Mouse (Mus musculus): ENCODE measurements at regions not wholly inside any gene's neighbourhood (a gene's known extent, or its start where the extent isn't known, plus 50 kb on each side); places are given as distances from the start of the nearest gene placed in this dataset.

DNA sequence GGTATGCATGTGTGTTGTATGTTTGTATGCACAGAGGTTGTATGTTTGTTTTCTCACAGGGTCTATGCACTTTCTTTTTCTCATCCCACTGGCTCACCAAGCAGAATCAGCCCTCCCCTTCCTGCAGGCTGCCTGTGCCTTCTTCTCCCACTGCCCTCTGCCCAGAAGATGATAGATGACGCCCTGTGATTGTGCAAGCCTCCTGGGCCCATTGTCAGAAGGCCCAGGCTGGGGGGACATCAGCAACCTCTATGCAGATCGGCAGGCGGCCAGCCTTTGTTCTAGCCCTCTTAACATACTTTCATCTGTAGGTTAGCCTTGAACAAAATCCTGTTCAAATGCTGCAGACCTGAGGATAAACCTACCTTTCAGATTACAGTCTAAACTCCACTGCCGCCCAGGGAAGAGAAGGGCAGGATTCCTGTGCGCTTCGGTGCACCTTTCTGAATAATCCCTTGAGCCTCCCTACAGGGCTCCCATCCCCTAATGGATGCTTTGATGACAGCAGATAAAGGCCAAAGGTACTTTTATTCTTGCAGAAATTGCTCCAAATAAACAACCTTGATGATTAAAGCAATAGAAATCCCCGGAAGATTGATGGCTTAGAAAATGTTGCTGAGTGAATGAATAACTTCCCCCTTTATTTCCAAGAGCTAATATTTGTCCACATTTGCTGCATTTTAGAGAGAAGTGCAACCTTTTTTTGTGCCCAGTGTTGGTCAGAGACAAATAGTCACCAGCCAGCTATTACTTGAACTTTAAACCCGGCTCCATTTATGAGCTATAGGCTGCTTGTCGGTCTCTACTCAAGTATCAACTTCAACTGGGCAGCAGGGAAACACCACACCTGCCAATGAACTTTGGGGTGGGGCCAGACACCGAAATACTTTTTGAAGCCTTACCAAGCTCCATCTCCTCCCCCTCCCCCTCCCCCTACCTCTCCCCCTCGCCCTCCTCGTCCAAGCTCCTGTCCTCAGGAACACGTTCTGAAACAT, 279.4 kb downstream of the Fam49a start:
- no peak for DNase-seq (ENCODE audit: low spot score in 2 of 2)
- intact Hi-C loops (cut with DNase I) = no loop called here

DNA sequence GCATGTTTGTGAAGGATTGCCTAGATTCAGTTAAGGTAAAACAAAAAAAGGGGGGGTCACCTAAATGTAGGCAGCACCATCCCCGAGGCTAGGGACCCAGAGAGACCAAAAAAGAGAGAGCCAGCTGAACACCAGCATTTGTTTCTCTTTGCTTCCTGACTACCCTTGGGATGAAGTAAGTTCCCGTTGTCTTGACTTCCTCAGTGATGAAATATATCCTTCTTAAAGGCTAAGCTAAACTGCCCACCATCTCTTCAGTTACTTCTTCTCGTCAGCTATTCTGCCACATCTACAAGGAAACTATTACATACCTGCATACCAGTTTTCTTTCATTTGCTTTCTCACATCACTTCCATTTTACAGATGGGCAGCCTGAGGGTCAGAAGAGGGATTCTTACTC, 277.4 kb downstream of the Fam49a start:
- intact Hi-C loops (cut with DNase I) = no loop called here
- no peak for DNase-seq (ENCODE audit: low spot score in 2 of 2)

DNA sequence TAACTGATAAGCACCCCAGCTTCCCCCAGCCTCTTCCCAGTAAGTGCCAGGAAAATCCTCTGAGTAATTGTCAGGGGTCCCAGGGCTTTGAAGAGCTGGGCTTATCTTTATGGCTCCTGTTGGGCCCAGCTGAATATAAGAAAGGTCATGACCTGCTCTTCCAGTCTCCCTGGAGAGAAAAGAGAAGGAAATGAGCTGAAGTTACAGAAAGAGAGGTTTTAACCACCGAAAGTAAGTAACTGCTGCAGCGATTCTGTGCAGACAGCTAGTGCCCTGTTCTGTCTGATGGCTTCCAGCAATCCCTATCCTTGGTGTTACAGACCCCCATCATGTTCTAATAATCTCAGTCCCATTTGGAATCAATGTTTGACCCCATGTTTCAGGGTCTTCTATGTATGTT, 272.8 kb downstream of the Fam49a start:
- no peak for DNase-seq (ENCODE audit: low spot score in 2 of 2)
- intact Hi-C loops (cut with DNase I) = no loop called here

DNA sequence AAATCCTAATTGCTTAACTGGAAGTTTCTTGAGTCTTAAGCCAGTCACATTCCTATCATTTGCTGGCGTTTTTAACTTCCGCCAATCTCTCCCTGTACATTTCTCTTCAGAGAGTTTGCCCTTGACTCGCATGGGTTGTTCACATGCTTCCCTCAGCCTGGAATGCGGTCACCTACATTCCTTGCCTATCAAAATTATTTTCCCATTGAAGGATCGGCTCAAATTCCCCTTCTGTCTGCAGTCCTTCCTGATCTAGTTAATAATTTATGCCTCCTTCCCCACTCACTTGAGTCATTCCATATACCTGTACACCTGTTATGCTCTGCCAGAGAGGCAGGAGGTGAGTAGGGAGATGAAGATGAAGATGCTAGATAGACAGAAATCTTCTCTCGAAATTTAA, 268.9 kb downstream of the Fam49a start:
- intact Hi-C loops (cut with DNase I) = no loop called here
- no peak for DNase-seq (ENCODE audit: low spot score in 2 of 2)

DNA sequence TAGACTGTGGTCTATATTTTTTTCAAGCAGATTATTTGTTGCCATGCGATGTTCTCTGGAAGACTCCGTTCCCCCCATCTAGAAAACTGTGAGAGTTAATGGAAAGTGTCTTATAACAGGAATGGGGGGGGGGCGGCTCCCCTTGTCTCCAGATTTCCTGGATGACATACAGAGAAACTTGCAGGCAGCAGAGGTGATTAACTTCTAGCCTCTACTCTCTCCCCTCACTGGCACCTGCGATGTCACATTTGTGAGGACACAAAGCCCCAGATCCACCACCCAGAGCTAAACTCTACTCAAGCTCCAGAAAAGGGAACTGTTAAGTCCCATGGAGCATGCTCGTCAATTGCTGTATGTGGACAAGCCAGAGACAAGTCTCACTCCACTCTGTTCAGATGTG, 267.6 kb downstream of the Fam49a start:
- no peak for DNase-seq (ENCODE audit: low spot score in 2 of 2)
- intact Hi-C loops (cut with DNase I) = loop anchor here (10.0 kb wide), 1 partner anchor 75 kb away; no protein-coding TSS in a partner anchor

DNA sequence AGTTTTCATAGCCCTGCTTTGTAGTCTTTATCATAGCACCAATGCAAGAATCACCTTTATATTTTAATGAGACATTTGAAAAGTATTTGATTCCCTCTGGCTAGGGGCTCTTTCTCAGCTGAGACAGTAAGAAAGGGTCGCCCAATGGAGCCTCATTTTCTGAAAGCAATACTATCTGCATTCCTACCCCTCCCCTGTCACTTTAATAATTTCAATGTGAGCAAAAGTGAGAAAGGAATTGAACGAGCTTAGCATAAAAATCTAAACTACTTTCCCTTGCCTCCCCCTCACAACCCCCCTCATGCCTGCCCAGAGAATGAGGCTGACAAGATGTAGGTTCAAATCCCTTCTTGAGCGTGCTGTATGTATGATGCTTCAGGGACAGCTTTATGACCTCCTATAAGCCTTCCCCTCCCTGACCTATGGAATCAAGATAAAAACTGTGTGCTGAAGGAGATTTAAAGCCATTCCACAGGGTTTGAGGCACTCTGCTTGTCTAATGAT, 266.6 kb downstream of the Fam49a start:
- no peak for DNase-seq (ENCODE audit: low spot score in 2 of 2)
- intact Hi-C loops (cut with DNase I) = loop anchor here (10.0 kb wide), 1 partner anchor 74 kb away; no protein-coding TSS in a partner anchor

DNA sequence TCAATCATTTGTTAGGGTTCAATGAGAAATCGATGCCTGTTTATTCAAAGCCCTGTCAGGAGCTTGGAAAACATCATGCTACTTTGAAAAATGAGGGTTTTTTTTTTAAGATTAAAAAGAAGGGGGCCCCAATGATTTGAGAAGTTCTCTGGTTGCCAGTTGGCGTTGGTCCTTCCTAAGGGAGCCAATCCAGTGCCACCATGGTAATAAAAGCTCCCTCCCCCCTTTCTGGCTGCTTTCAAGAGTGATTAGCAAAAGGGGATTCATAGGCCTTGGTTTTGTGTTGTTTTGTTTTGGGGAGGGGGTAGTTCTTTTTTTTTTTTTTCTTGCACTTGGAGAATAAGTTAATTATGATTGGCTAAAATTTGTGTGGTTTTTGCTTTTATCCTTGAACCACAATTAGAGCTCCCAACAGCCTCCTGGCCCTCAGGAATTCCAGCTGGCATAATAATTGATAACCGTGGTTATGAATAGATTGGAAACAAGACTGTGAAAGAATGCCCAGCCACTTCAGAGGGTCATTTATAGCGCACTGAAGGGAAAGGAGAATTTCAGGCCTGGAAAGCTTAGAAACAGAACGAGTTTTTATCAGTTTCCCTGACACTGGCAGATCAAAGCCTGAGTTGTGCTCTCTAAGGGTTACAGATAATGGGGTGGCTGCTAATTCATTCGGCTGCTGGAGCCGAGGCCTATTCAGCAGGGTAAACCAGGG, 266.0 kb downstream of the Fam49a start:
- intact Hi-C loops (cut with DNase I) = loop anchor here (10.0 kb wide), 1 partner anchor 73 kb away; no protein-coding TSS in a partner anchor
- no peak for DNase-seq (ENCODE audit: low spot score in 2 of 2)

DNA sequence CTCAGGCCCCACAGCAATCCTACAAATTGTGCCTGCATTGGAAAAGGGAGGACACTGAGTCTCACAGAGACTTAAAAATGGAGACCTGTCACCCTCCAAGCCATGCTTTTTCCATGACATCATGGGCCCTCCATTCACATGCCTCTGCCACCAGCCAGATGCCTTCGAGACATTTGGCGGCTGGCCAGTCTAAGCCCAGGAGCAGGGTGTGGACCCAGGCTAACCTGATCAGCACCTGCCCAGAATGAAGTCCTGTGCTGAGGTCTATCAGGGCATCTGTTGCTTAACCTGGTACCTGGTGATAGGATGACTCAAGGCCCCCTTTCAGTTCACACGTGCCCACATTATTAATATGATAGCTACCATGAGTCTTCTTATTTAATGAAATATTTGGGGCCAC, 265.4 kb downstream of the Fam49a start:
- intact Hi-C loops (cut with DNase I) = loop anchor here (10.0 kb wide), 1 partner anchor 73 kb away; no protein-coding TSS in a partner anchor
- DNase-seq (ENCODE audit: low spot score in 2 of 2) = no peak

DNA sequence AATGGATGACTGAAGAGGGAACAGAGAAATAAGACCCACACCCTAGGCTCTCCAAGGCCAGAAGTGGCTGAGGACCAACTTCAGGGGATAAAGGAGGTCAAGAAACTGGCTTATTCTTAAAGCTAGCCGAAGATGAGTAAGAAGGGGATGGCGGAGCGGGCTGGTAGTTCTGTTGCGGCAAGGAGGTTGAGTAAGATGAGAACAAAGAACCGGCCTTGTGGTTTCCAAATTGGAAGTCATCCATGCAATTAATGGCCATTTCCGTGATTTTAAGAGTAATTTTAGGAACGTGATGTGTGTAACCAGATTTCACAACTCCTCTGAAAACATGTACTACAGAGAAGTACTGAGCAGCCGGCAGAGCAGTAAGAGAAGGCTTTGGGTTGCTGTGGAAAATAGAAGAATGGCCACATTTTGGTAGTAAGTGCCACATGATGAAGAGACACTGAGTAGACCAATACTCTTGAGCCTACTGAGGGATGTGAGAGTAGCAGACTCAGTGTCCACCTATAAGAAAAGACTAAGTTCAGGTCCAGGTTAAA, 258.4 kb downstream of the Fam49a start:
- intact Hi-C loops (cut with DNase I) = loop anchor here (10.0 kb wide), 1 partner anchor 66 kb away; no protein-coding TSS in a partner anchor
- DNase-seq (ENCODE audit: low spot score in 2 of 2) = no peak

DNA sequence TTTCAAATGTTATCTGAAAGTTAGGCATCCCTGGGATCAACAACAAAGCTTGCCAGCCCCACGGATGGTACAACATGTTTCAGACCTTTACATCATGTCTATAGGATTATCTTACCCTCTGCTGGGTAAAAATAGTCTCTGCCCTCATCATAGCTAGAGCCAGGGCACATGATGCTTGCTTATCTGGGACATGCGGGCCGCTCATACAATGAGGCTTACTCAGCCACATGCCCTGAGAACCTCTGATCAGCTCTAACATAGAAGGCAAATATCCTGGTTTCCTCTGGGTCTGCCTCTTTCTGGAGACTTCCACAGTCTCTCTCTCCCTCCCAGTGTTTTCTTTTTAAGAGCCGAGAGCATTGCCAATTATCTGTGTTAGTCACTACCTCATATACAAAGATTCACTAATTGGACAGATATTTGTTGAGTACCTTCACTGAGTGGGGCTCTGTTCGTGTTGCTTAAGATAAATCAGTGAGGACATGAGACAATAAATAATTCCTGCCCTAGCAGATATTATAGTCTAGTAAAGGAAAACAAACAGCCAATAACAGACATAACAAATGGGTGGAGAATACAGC, 256.6 kb downstream of the Fam49a start:
- intact Hi-C loops (cut with DNase I) = no loop called here
- no peak for DNase-seq (ENCODE audit: low spot score in 2 of 2)

DNA sequence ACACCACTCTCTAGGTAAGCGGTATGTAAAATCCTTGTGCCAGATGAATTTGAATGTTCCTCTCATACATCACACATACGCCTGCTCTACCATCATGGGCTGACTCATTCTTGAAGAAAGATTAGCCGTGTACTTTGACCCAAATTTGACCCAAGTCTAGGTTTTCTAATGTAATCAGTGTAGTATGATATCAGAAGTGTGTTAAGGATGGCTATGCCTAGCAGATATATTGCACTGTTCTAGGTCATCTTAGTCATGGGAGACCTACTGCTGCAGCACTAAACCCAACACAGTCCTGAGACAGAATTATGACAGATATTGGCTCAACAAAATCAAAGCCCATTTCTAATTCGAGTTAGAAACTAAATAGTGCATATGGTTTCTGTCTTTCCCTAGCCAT, 255.1 kb downstream of the Fam49a start:
- intact Hi-C loops (cut with DNase I) = no loop called here
- no peak for DNase-seq (ENCODE audit: low spot score in 2 of 2)

DNA sequence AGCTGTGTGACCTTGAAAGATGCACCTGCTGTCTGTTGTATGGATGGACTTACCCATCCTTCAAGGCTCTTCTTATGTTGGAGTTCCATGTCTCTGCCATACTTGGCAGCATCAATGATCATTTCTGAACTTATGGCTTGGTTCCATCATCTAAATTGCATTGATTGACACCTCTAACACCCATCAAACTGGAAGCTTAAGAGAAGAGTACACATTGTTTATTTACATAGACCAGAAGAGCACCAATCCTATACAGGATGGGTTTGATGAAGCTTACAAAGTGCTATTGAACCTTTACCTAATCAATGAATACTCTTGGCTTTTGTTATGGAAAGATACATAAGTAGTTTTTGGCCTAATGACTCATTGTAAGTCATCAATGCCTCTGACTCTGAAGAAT, 248.8 kb downstream of the Fam49a start:
- intact Hi-C loops (cut with DNase I) = no loop called here
- DNase-seq (ENCODE audit: low spot score in 2 of 2) = no peak

DNA sequence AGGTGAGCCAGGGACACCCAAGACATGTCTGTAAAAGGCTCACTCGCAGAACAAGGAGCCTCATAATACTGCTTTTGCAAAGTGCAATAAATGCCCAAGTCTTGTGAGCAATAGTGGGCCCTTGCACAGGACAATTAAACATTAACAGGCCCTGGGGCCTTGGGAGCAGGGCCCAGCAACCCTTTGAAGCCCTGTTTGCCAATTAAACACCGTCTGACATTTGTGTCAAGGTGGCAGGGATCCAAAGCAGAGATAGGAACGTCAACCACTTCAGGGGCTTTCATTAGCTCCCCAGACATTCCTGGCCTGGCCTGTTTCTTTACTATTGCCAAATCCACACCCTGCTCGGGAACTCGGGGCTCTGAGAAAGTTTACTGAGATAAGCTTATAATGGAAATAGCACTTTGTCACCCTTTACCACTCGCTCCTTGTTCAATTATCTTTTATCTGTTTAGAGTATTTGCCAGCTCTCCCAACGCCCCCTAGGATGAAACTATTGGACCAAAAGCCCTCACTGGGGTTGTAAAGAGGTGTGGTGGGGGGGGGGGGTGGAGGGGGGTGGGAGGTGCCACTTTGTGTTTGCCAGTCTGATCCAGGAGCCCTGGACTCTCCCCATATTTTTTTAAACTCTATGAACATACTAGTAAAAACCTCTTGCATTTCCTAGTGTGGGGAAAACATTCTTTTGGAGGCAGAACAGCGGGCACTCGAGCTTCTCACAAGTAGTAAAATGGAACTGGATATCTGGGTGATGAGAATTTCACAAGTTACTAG, 247.4 kb downstream of the Fam49a start:
- DNase-seq (ENCODE audit: low spot score in 2 of 2) = no peak
- intact Hi-C loops (cut with DNase I) = no loop called here

DNA sequence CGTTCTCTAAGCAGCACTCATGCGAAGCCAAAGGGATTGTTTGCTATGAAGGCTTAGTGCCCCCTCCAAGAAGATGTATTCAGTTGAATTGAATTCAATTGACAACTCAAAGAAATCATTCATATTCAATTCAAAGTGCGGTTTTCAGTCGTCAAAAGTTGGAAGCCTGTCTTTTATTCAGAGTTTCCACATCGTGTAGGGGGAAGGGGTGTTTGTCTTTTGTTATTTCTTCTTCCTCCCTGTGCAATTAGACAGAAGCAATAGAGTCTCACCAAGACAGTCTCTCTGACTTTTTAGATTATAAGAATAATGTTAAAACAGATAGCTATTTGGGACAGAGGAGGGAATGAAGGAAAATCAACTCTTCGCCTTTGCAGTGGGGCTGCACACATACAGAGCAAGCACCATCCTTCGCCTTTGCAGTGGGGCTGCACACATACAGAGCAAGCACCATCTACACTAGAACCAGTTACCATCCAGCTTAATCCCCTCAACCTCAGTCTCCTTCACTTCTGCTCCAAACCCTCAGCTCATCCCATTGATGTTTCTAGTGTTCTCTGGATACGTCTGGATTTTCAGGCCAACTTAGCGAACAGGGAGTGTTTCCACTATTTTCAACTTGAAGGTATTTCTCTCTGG, 246.7 kb downstream of the Fam49a start:
- no peak for DNase-seq (ENCODE audit: low spot score in 2 of 2)
- intact Hi-C loops (cut with DNase I) = no loop called here

DNA sequence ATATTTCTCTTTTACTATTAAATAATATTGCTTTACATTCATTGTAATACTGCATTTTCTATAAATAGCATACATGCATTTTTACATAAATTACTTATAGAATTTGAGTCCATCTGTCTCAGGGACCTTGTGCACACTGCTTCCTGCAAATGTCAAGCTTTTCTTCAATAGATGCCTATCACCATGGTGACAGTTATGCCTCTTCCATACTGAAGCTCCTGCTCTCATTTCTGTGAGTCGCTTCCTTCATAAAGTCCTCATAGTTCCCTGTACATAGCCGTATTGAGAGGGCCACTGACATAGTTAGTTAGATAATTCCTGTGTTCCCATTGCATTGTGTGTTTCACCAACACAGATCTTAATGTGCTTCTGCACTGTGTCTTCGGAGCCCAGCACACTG, 244.7 kb downstream of the Fam49a start:
- DNase-seq (ENCODE audit: low spot score in 2 of 2) = no peak
- intact Hi-C loops (cut with DNase I) = no loop called here

DNA sequence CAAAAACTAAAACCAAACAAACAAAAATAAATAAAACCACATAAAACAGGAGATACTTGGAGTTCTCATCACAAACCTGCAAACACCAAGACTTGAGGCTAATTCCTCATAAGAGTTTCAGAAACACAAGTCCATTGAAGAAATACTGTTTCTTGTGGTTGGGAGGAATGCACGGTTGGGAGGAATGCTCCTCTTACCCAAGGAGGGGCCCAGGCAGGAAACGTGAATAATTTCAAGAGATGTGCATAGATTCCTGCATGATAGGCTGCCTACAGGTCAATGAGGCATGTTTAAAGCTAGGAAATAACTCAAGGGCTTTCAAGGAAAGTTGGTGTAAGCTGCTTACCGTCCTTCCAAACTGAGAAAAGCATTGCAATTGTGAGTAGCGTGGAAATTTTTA, 243.7 kb downstream of the Fam49a start:
- intact Hi-C loops (cut with DNase I) = no loop called here
- no peak for DNase-seq (ENCODE audit: low spot score in 2 of 2)

DNA sequence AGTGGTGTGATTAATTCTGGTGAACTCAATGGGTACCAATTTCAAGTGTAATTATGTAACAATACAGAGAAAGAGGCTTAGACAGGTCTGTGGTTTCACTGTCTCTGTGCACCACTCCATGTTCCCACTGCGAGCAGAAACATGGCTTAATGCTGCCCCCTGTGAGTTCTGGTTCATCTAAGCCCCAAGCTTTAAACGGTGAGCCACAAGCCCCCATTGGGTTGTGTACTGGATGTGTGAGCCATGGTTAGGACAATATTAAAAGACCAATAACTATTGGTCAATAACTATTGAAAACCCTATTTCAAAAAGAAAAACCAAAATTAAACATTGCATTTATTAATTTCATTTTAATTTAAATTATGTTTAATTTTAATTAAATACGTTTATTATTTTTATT, 238.0 kb downstream of the Fam49a start:
- intact Hi-C loops (cut with DNase I) = no loop called here
- DNase-seq (ENCODE audit: low spot score in 2 of 2) = no peak

DNA sequence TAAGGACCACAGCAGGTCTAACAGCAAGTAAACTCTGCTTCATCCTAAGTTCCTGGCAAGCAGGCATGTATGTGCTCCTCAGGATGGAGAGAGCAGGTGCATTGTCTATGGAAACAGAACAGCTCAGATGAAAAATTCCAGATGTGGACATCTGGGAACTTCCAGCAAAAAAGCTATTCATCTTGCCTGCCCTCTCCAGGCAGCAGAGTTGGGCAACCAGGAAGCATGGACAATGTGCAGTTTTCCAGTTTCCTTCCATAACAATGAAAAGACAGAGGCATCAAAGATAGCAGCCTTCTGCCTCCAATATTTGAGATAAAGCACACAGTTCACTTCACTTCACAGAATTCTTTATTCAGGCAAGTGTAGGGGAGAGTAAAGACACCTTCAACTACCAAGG, 236.7 kb downstream of the Fam49a start:
- intact Hi-C loops (cut with DNase I) = no loop called here
- no peak for DNase-seq (ENCODE audit: low spot score in 2 of 2)

All from left cerebral cortex, postnatal 36 days (tissue).